Mouse (Mus musculus): ENCODE results near the gene Gm20918. TPM values are rescaled to one million over a fixed set of nuclear protein-coding genes. Genes with fewer than 3 reads are reported as not detected.

Gene Gm20918
- not detected in 2 replicates for total RNA-seq (2023)

GRCm38 (mm10) chrY:5043637-5044036 lies at the start of gene Gm20918:
Gene Gm20918 (plus strand): TSS chrY:5043937.

Other genes starting within 250 kb of the Gm20918 start
- gene Gm21820, start 205.5 kb downstream of the Gm20918 start, total RNA-seq (2023) = not detected in 2 replicates

Measured in neutrophil, adult 65 days (primary cell).